Mouse (Mus musculus) intestine, embryonic 16.5 days (tissue): ENCODE measurements around the gene Ncoa3. TPM values are rescaled to one million over a fixed set of nuclear protein-coding genes. Genes with fewer than 3 reads are reported as not detected.
A peak's percentile ranks its signal among the peaks of the same experiment; 100 is the strongest.

Experiments used
- ATAC-seq: fragments of 200-750 bp; cut with Nextera tagmentation; 2 replicates; pipeline ENCODE4 v1.8.0; 2017; ENCODE audit warnings: moderate TSS enrichment, moderate library complexity
- H3K27ac ChIP-seq: fragments of 300-500 bp; sonication (generic); 2 replicates; pipeline ENCODE4 v1.5.1; 2014; ENCODE audit warnings: mild to moderate bottlenecking, low read length
- H3K27me3 ChIP-seq: fragments of 300-500 bp; sonication (generic); replicated peaks from 2 replicates; pipeline ENCODE4 v1.6.1; 2014; ENCODE audit warnings: low read length, control low read depth, mixed read lengths; ENCODE audit not compliant: control insufficient read depth, insufficient read depth
- H3K36me3 ChIP-seq: fragments of 300-500 bp; sonication (generic); 2 replicates; pipeline ENCODE4 v1.6.1; 2014; ENCODE audit warnings: low read length, control low read depth; ENCODE audit not compliant: control insufficient read depth, insufficient read depth
- H3K4me1 ChIP-seq: fragments of 300-500 bp; sonication (generic); 2 replicates; pipeline ENCODE4 v1.6.1; 2014; ENCODE audit warnings: low read length, control low read depth, mixed read lengths; ENCODE audit not compliant: control insufficient read depth, insufficient read depth
- H3K4me2 ChIP-seq: fragments of 300-500 bp; sonication (generic); 2 replicates; pipeline ENCODE4 v1.6.1; 2014; ENCODE audit warnings: low read depth, low read length, control low read depth
- H3K4me3 ChIP-seq: fragments of 300-500 bp; sonication (generic); 2 replicates; pipeline ENCODE4 v1.5.1; 2014; ENCODE audit warnings: mild to moderate bottlenecking, low read length
- H3K9ac ChIP-seq: fragments of 300-500 bp; sonication (generic); 2 replicates; pipeline ENCODE4 v1.6.1; 2014; ENCODE audit warnings: low read depth, low read length
- H3K9me3 ChIP-seq: fragments of 300-500 bp; sonication (generic); 2 replicates; pipeline ENCODE4 v1.6.1; 2016; ENCODE audit warnings: low read length, control low read depth; ENCODE audit not compliant: control insufficient read depth
- WGBS: fragments of 180-500 bp; shearing (Covaris S2); extraction: QIAGEN DNeasy Blood & Tissue Kit; methylation state at CpG from one replicate; pipeline ENCODE4 v1.1.7; 2014; 5-methylcytosine and 5-hydroxymethylcytosine counted together
- polyA plus RNA-seq: library from polyadenylated mRNA; unstranded; fragments of >200 nt; fragmentation: Nextera tagmentation; extraction: Ambion mirVana; gene quantifications from 2 replicates; pipeline ENCODE4 v1.2.1, GENCODE M21; 2015

Gene Ncoa3
- polyA plus RNA-seq, 1 experiment from 2014 or later, result 8.7 TPM

- no peak overlapping the region for H3K4me3 ChIP-seq
- no peaks in the 10 kb centered on the region for H3K36me3 ChIP-seq
- H3K9me3 ChIP-seq, result no peaks in the 10 kb centered on the region
- no peak overlapping the region for H3K9ac ChIP-seq
- H3K4me1 ChIP-seq, result 0 out of 2 replicates have a peak, but pooled peaks cover 2% of the 10 kb centered on the region
- WGBS, result 61% methylated on average over 2 of the region's 2 CpGs
- no peak overlapping the region for H3K4me2 ChIP-seq
- H3K27ac ChIP-seq, result peak overlapping the region; percentile 10; the same call in 1 of the 2 replicates
- ATAC-seq, result no peak
- no peaks in the 10 kb centered on the region for H3K27me3 ChIP-seq
Measured at GRCm38 (mm10) chr2:166106631-166107030, 114.2 kb downstream of the Ncoa3 start.

- ATAC-seq, result no peak
- peaks cover 11% of the 10 kb centered on the region for H3K4me1 ChIP-seq
Measured at GRCm38 (mm10) chr2:166107911-166108310, 115.5 kb downstream of the Ncoa3 start.

GRCm38 (mm10) chr2:166108326-166108725 lies 115.9 kb downstream of the Ncoa3 start:
- 31% methylated on average over 4 of the region's 4 CpGs for WGBS
- Histone ChIP-seq H3K4me2 (no peak overlapping the region), H3K27ac (no peak overlapping the region), H3K4me1 (peaks cover 11% of the 10 kb centered on the region), H3K9me3 (no peaks in the 10 kb centered on the region), H3K36me3 (no peaks in the 10 kb centered on the region), H3K4me3 (no peak overlapping the region), H3K27me3 (no peaks in the 10 kb centered on the region), H3K9ac (no peak overlapping the region)
- ATAC-seq, result no peak

More at GRCm38 (mm10) chr2:166107911-166108310, 115.5 kb downstream of the Ncoa3 start:
- Histone ChIP-seq H3K27me3 (no peaks in the 10 kb centered on the region), H3K27ac (no peak overlapping the region), H3K9ac (no peak overlapping the region), H3K4me2 (no peak overlapping the region), H3K9me3 (no peaks in the 10 kb centered on the region), H3K36me3 (no peaks in the 10 kb centered on the region), H3K4me3 (no peak overlapping the region)
- 83% methylated on average over 5 of the region's 5 CpGs for WGBS

- Histone ChIP-seq H3K36me3 (peaks cover 3% of the 10 kb centered on the region; the same call in 1 of the 2 replicates), H3K9me3 (no peaks in the 10 kb centered on the region), H3K9ac (no peak overlapping the region), H3K4me1 (peaks cover 11% of the 10 kb centered on the region), H3K27ac (no peak overlapping the region), H3K4me2 (no peak overlapping the region), H3K27me3 (no peaks in the 10 kb centered on the region), H3K4me3 (no peak overlapping the region)
- WGBS, result 83% methylated on average over 8 of the region's 8 CpGs
- no peak for ATAC-seq
Measured at GRCm38 (mm10) chr2:166110764-166111163, 118.3 kb downstream of the Ncoa3 start.

GRCm38 (mm10) chr2:166111238-166111637 lies 118.8 kb downstream of the Ncoa3 start:
- no peak overlapping the region for H3K4me3 ChIP-seq
- no peak overlapping the region for H3K9ac ChIP-seq
- no peak for ATAC-seq
- H3K27me3 ChIP-seq, result no peaks in the 10 kb centered on the region
- H3K9me3 ChIP-seq, result no peaks in the 10 kb centered on the region
- 60% methylated on average over 2 of the region's 2 CpGs for WGBS
- no peak overlapping the region for H3K27ac ChIP-seq
- peaks cover 5% of the 10 kb centered on the region; the same call in 1 of the 2 replicates for H3K36me3 ChIP-seq
- peaks cover 11% of the 10 kb centered on the region for H3K4me1 ChIP-seq
- no peak overlapping the region for H3K4me2 ChIP-seq

- Histone ChIP-seq H3K9me3 (no peaks in the 10 kb centered on the region), H3K27ac (no peak overlapping the region), H3K36me3 (peaks cover 10% of the 10 kb centered on the region; the same call in 1 of the 2 replicates), H3K4me2 (no peak overlapping the region), H3K9ac (no peak overlapping the region), H3K4me1 (peaks cover 9% of the 10 kb centered on the region), H3K27me3 (no peaks in the 10 kb centered on the region), H3K4me3 (no peak overlapping the region)
- ATAC-seq, result peak; percentile 46
- 48% methylated on average over 10 of the region's 10 CpGs for WGBS
Measured at GRCm38 (mm10) chr2:166111831-166112250, 119.4 kb downstream of the Ncoa3 start.

- WGBS, result 92% methylated on average over 11 of the region's 11 CpGs
- Histone ChIP-seq H3K27me3 (no peaks in the 10 kb centered on the region), H3K9me3 (no peaks in the 10 kb centered on the region), H3K36me3 (peaks cover 13% of the 10 kb centered on the region; the same call in 1 of the 2 replicates), H3K4me1 (peaks cover 9% of the 10 kb centered on the region), H3K9ac (no peak overlapping the region), H3K27ac (no peak overlapping the region), H3K4me3 (no peak overlapping the region), H3K4me2 (no peak overlapping the region)
- no peak for ATAC-seq
Measured at GRCm38 (mm10) chr2:166112986-166113385, 120.5 kb downstream of the Ncoa3 start.

- Histone ChIP-seq H3K9ac (no peak overlapping the region), H3K4me1 (peaks cover 9% of the 10 kb centered on the region), H3K27me3 (no peaks in the 10 kb centered on the region), H3K4me2 (no peak overlapping the region), H3K9me3 (no peaks in the 10 kb centered on the region), H3K27ac (no peak overlapping the region), H3K36me3 (peaks cover 13% of the 10 kb centered on the region; the same call in 1 of the 2 replicates), H3K4me3 (no peak overlapping the region)
- ATAC-seq, result no peak
- 85% methylated on average over 15 of the region's 15 CpGs for WGBS
Measured at GRCm38 (mm10) chr2:166115571-166116277, 123.3 kb downstream of the Ncoa3 start.

GRCm38 (mm10) chr2:166116278-166116608 lies 123.8 kb downstream of the Ncoa3 start:
- Histone ChIP-seq H3K36me3 (peaks cover 13% of the 10 kb centered on the region; the same call in 1 of the 2 replicates), H3K4me3 (no peak overlapping the region), H3K9me3 (no peaks in the 10 kb centered on the region), H3K9ac (no peak overlapping the region), H3K4me1 (peaks cover 9% of the 10 kb centered on the region), H3K27ac (no peak overlapping the region), H3K4me2 (no peak overlapping the region), H3K27me3 (no peaks in the 10 kb centered on the region)
- WGBS, result 93% methylated on average over 7 of the region's 7 CpGs
- ATAC-seq, result no peak
